In genomic region chr7:46526665-46527154, GRCm38 (mm10) we compare ENCODE assay signal across 23 mouse cellular contexts.
"Had no signal": no experiment of that assay in that cellular context is flagged by ENCODE, and none has a peak within 500 bp of the region (broad histone marks: within the 10 kb centered on the region; RNA-seq: fewer than 3 reads in every experiment).

No protein-coding gene starts in this region.

- H3K4me3 ChIP-seq: heart, adult 2 months; heart, embryonic 13.5 days; heart, embryonic 15.5 days; hindbrain, embryonic 13.5 days; hindbrain, embryonic 15.5 days; layer of hippocampus, adult 2 months; left cerebral cortex, adult 2 months; limb, embryonic 13.5 days; limb, embryonic 15.5 days; liver, embryonic 12.5 days had no signal

- H3K27me3 ChIP-seq: heart, embryonic 13.5 days; heart, embryonic 15.5 days; hindbrain, embryonic 13.5 days; hindbrain, embryonic 15.5 days; limb, embryonic 13.5 days; limb, embryonic 15.5 days; liver, embryonic 12.5 days had no signal

- DNase-seq: gastrocnemius, postnatal 14 days; gastrocnemius, postnatal 36 days; heart, adult 11 months; heart, adult 2 months; heart, postnatal 14 days; heart, postnatal 36 days; kidney, adult 18-20 months; kidney, adult 8-10 months; kidney, postnatal 10 days; kidney, postnatal 25 days; kidney, postnatal 4 days; left cerebral cortex, postnatal 4 days had no signal

- H3K36me3 ChIP-seq: heart, embryonic 13.5 days; heart, embryonic 15.5 days; hindbrain, embryonic 13.5 days; hindbrain, embryonic 15.5 days; limb, embryonic 13.5 days; limb, embryonic 15.5 days; liver, embryonic 12.5 days had no signal

- ATAC-seq: hindbrain, postnatal 0 days; intestine, postnatal 0 days; liver, embryonic 12.5 days had no signal

- H3K9ac ChIP-seq: heart, embryonic 13.5 days; heart, embryonic 15.5 days; hindbrain, embryonic 13.5 days; hindbrain, embryonic 15.5 days; limb, embryonic 13.5 days; limb, embryonic 15.5 days; liver, embryonic 12.5 days had no signal

- H3K9me3 ChIP-seq: heart, embryonic 13.5 days; heart, embryonic 15.5 days; hindbrain, embryonic 13.5 days; hindbrain, embryonic 15.5 days; limb, embryonic 13.5 days; limb, embryonic 15.5 days; liver, embryonic 12.5 days had no signal

- H3K4me1 ChIP-seq: heart, embryonic 13.5 days; heart, embryonic 15.5 days; limb, embryonic 13.5 days; limb, embryonic 15.5 days had no signal

- H3K27ac ChIP-seq: heart, adult 2 months; heart, embryonic 13.5 days; heart, embryonic 15.5 days; hindbrain, embryonic 13.5 days; hindbrain, embryonic 15.5 days; hindbrain, postnatal 0 days; layer of hippocampus, adult 2 months; left cerebral cortex, adult 2 months; limb, embryonic 13.5 days; limb, embryonic 15.5 days; liver, embryonic 12.5 days had no signal
